Mouse (Mus musculus) lung, postnatal 0 days (tissue): ENCODE measurements around the gene H2-DMb2.

Source experiments
- CTCF ChIP-seq: IDR thresholded peaks from 2 replicates; pipeline ENCODE4 v1.5.1; 2016; ENCODE audit warnings: antibody characterized with exemption, mild to moderate bottlenecking
- EP300 ChIP-seq: IDR thresholded peaks from 2 replicates; pipeline ENCODE4 v1.6.1; 2016; ENCODE audit warnings: antibody characterized with exemption, mild to moderate bottlenecking, control low read depth

- no peak for TF ChIP-seq CTCF
- no peak for TF ChIP-seq EP300
Measured at GRCm38 (mm10) chr17:34123518-34123917, 19.6 kb upstream of the H2-DMb2 start.
